Mouse (Mus musculus): ENCODE results near the gene C530008M17Rik. TPM values are rescaled to one million over a fixed set of nuclear protein-coding genes. Genes with fewer than 3 reads are reported as not detected.
A peak's percentile ranks its signal among the peaks of the same experiment; 100 is the strongest.

The C530008M17Rik gene
- polyA plus RNA-seq, 1 experiment from 2014 or later = 5.7 TPM

- Histone ChIP-seq H3K4me1 (ENCODE audit: control insufficient read depth, low read depth, low read length) (peaks cover 5% of the 10 kb centered on the region; the same call in 1 of the 2 replicates), H3K4me3 (ENCODE audit: low read depth, low read length) (no peak overlapping the region), H3K36me3 (ENCODE audit: control insufficient read depth, insufficient read depth) (no peaks in the 10 kb centered on the region), H3K9ac (ENCODE audit: low read depth, low read length) (no peak overlapping the region), H3K9me3 (replicated peaks; ENCODE audit: control insufficient read depth, low read length) (no peaks in the 10 kb centered on the region), H3K4me2 (ENCODE audit: low read depth, low read length) (no peak overlapping the region), H3K27me3 (ENCODE audit: control insufficient read depth, insufficient read depth, low read depth, low read length) (no peaks in the 10 kb centered on the region), H3K27ac (ENCODE audit: low read length) (no peak overlapping the region)
- ATAC-seq (ENCODE audit: low read depth) = no peak
- WGBS (ENCODE audit: insufficient replicate concordance) = 22% methylated on average over 4 of the region's 4 CpGs
Observed at GRCm38 (mm10) chr5:76675369-76675768, 19.1 kb downstream of the C530008M17Rik start.

GRCm38 (mm10) chr5:76680959-76681358, 24.6 kb downstream of the C530008M17Rik start:
- H3K27ac ChIP-seq (ENCODE audit: low read length) = no peak overlapping the region
- H3K27me3 ChIP-seq (ENCODE audit: control insufficient read depth, insufficient read depth, low read depth, low read length) = no peaks in the 10 kb centered on the region
- no peaks in the 10 kb centered on the region for H3K36me3 ChIP-seq (ENCODE audit: control insufficient read depth, insufficient read depth)
- no peak overlapping the region for H3K4me3 ChIP-seq (ENCODE audit: low read depth, low read length)
- ATAC-seq (ENCODE audit: low read depth) = no peak
- H3K4me2 ChIP-seq (ENCODE audit: low read depth, low read length) = no peak overlapping the region
- WGBS (ENCODE audit: insufficient replicate concordance) = 48% methylated on average over 2 of the region's 3 CpGs
- peaks cover 24% of the 10 kb centered on the region for H3K4me1 ChIP-seq (ENCODE audit: control insufficient read depth, low read depth, low read length)
- no peaks in the 10 kb centered on the region for H3K9me3 ChIP-seq (replicated peaks; ENCODE audit: control insufficient read depth, low read length)
- H3K9ac ChIP-seq (ENCODE audit: low read depth, low read length) = no peak overlapping the region

- H3K36me3 ChIP-seq (ENCODE audit: control insufficient read depth, insufficient read depth) = no peaks in the 10 kb centered on the region
- H3K9ac ChIP-seq (ENCODE audit: low read depth, low read length) = no peak overlapping the region
- no peak overlapping the region for H3K4me2 ChIP-seq (ENCODE audit: low read depth, low read length)
- H3K4me3 ChIP-seq (ENCODE audit: low read depth, low read length) = no peak overlapping the region
- ATAC-seq (ENCODE audit: low read depth) = no peak
- H3K27me3 ChIP-seq (ENCODE audit: control insufficient read depth, insufficient read depth, low read depth, low read length) = no peaks in the 10 kb centered on the region
- WGBS (ENCODE audit: insufficient replicate concordance) = 66% methylated on average over 4 of the region's 4 CpGs
- peaks cover 35% of the 10 kb centered on the region for H3K4me1 ChIP-seq (ENCODE audit: control insufficient read depth, low read depth, low read length)
- no peaks in the 10 kb centered on the region for H3K9me3 ChIP-seq (replicated peaks; ENCODE audit: control insufficient read depth, low read length)
- H3K27ac ChIP-seq (ENCODE audit: low read length) = no peak overlapping the region
Observed at GRCm38 (mm10) chr5:76681895-76682656, 25.8 kb downstream of the C530008M17Rik start.

- Histone ChIP-seq H3K4me1 (ENCODE audit: control insufficient read depth, low read depth, low read length) (peaks cover 44% of the 10 kb centered on the region), H3K4me3 (ENCODE audit: low read depth, low read length) (no peak overlapping the region), H3K27ac (ENCODE audit: low read length) (no peak overlapping the region)
Observed at GRCm38 (mm10) chr5:76683455-76683854, 27.1 kb downstream of the C530008M17Rik start.

GRCm38 (mm10) chr5:76684658-76685605, 28.6 kb downstream of the C530008M17Rik start:
- Histone ChIP-seq H3K4me2 (ENCODE audit: low read depth, low read length) (peak overlapping the region; percentile 59), H3K27me3 (ENCODE audit: control insufficient read depth, insufficient read depth, low read depth, low read length) (no peaks in the 10 kb centered on the region), H3K36me3 (ENCODE audit: control insufficient read depth, insufficient read depth) (no peaks in the 10 kb centered on the region), H3K4me1 (ENCODE audit: control insufficient read depth, low read depth, low read length) (peaks cover 49% of the 10 kb centered on the region), H3K27ac (ENCODE audit: low read length) (peak overlapping the region; percentile 84), H3K9ac (ENCODE audit: low read depth, low read length) (peak overlapping the region; percentile 44), H3K9me3 (replicated peaks; ENCODE audit: control insufficient read depth, low read length) (no peaks in the 10 kb centered on the region), H3K4me3 (ENCODE audit: low read depth, low read length) (peak overlapping the region; percentile 25)
- 25% methylated on average over 15 of the region's 15 CpGs for WGBS (ENCODE audit: insufficient replicate concordance)
- peak; percentile 93 for ATAC-seq (ENCODE audit: low read depth)

More at GRCm38 (mm10) chr5:76683455-76683854, 27.1 kb downstream of the C530008M17Rik start:
- H3K9me3 ChIP-seq (replicated peaks; ENCODE audit: control insufficient read depth, low read length) = no peaks in the 10 kb centered on the region
- H3K9ac ChIP-seq (ENCODE audit: low read depth, low read length) = no peak overlapping the region
- 62% methylated on average over 5 of the region's 5 CpGs for WGBS (ENCODE audit: insufficient replicate concordance)
- no peak overlapping the region for H3K4me2 ChIP-seq (ENCODE audit: low read depth, low read length)
- ATAC-seq (ENCODE audit: low read depth) = no peak
- no peaks in the 10 kb centered on the region for H3K27me3 ChIP-seq (ENCODE audit: control insufficient read depth, insufficient read depth, low read depth, low read length)
- no peaks in the 10 kb centered on the region for H3K36me3 ChIP-seq (ENCODE audit: control insufficient read depth, insufficient read depth)

- no peak overlapping the region for H3K9ac ChIP-seq (ENCODE audit: low read depth, low read length)
- no peaks in the 10 kb centered on the region for H3K27me3 ChIP-seq (ENCODE audit: control insufficient read depth, insufficient read depth, low read depth, low read length)
- H3K36me3 ChIP-seq (ENCODE audit: control insufficient read depth, insufficient read depth) = no peaks in the 10 kb centered on the region
- WGBS (ENCODE audit: insufficient replicate concordance) = 24% methylated on average over 10 of the region's 10 CpGs
- H3K4me1 ChIP-seq (ENCODE audit: control insufficient read depth, low read depth, low read length) = peaks cover 44% of the 10 kb centered on the region
- peak overlapping the region; percentile 10 for H3K4me2 ChIP-seq (ENCODE audit: low read depth, low read length)
- no peaks in the 10 kb centered on the region for H3K9me3 ChIP-seq (replicated peaks; ENCODE audit: control insufficient read depth, low read length)
- H3K27ac ChIP-seq (ENCODE audit: low read length) = 0 out of 2 replicates have a peak overlapping the region, but pooled peaks have one; percentile 18
- H3K4me3 ChIP-seq (ENCODE audit: low read depth, low read length) = no peak overlapping the region
- ATAC-seq (ENCODE audit: low read depth) = peak; percentile 37; the same call in 1 of the 2 replicates
Observed at GRCm38 (mm10) chr5:76687961-76688600, 31.8 kb downstream of the C530008M17Rik start.

- Histone ChIP-seq H3K4me2 (ENCODE audit: low read depth, low read length) (peak overlapping the region; percentile 10), H3K9ac (ENCODE audit: low read depth, low read length) (no peak overlapping the region), H3K36me3 (ENCODE audit: control insufficient read depth, insufficient read depth) (no peaks in the 10 kb centered on the region), H3K4me3 (ENCODE audit: low read depth, low read length) (no peak overlapping the region), H3K9me3 (replicated peaks; ENCODE audit: control insufficient read depth, low read length) (no peaks in the 10 kb centered on the region), H3K4me1 (ENCODE audit: control insufficient read depth, low read depth, low read length) (peaks cover 44% of the 10 kb centered on the region), H3K27me3 (ENCODE audit: control insufficient read depth, insufficient read depth, low read depth, low read length) (no peaks in the 10 kb centered on the region), H3K27ac (ENCODE audit: low read length) (no peak overlapping the region)
- WGBS (ENCODE audit: insufficient replicate concordance) = 64% methylated on average over 6 of the region's 6 CpGs
- ATAC-seq (ENCODE audit: low read depth) = no peak
Observed at GRCm38 (mm10) chr5:76688643-76689042, 32.3 kb downstream of the C530008M17Rik start.

GRCm38 (mm10) chr5:76690177-76690593, 33.9 kb downstream of the C530008M17Rik start:
- Histone ChIP-seq H3K36me3 (ENCODE audit: control insufficient read depth, insufficient read depth) (no peaks in the 10 kb centered on the region), H3K4me2 (ENCODE audit: low read depth, low read length) (no peak overlapping the region), H3K4me1 (ENCODE audit: control insufficient read depth, low read depth, low read length) (peaks cover 35% of the 10 kb centered on the region), H3K4me3 (ENCODE audit: low read depth, low read length) (no peak overlapping the region), H3K9me3 (replicated peaks; ENCODE audit: control insufficient read depth, low read length) (no peaks in the 10 kb centered on the region), H3K9ac (ENCODE audit: low read depth, low read length) (no peak overlapping the region), H3K27ac (ENCODE audit: low read length) (no peak overlapping the region; the same call in 1 of the 2 replicates), H3K27me3 (ENCODE audit: control insufficient read depth, insufficient read depth, low read depth, low read length) (no peaks in the 10 kb centered on the region)
- ATAC-seq (ENCODE audit: low read depth) = no peak
- 28% methylated on average over 5 of the region's 5 CpGs for WGBS (ENCODE audit: insufficient replicate concordance)
